Mouse (Mus musculus) liver, adult 2 months (tissue): ENCODE measurements around the gene Lin7a. TPM values are rescaled to one million over a fixed set of nuclear protein-coding genes. Genes with fewer than 3 reads are reported as not detected.

ENCODE experiments used
- DNase-seq: peaks from one replicate; pipeline ENCODE4 v3.0.0-alpha.2; 2011; ENCODE audit warnings: low read depth, low spot score; ENCODE audit errors: extremely low read depth
- H3K27ac ChIP-seq: fragments of 200-500 bp; replicated peaks from 2 replicates; pipeline ENCODE4 v1.5.1; 2012; ENCODE audit warnings: low read depth, mild to moderate bottlenecking, control low read depth, inconsistent platforms, low read length; ENCODE audit not compliant: insufficient read depth
- H3K27me3 ChIP-seq: fragments of 200-500 bp; 2 replicates; pipeline ENCODE4 v1.6.1; 2012; ENCODE audit warnings: mild to moderate bottlenecking, moderate library complexity, low read length, inconsistent platforms; ENCODE audit not compliant: control insufficient read depth, insufficient read depth
- H3K36me3 ChIP-seq: fragments of 200-500 bp; 2 replicates; pipeline ENCODE4 v1.6.1; 2012; ENCODE audit warnings: low read length, inconsistent platforms; ENCODE audit not compliant: control insufficient read depth, insufficient read depth
- H3K4me1 ChIP-seq: fragments of 200-500 bp; 2 replicates; pipeline ENCODE4 v1.6.1; 2011; ENCODE audit warnings: low read length; ENCODE audit not compliant: control insufficient read depth, insufficient read depth
- H3K4me3 ChIP-seq: fragments of 200-500 bp; 2 replicates; pipeline ENCODE4 v1.5.1; 2011; ENCODE audit warnings: low read depth, mild to moderate bottlenecking, control low read depth, low read length, moderate library complexity; ENCODE audit not compliant: insufficient read depth
- H3K79me2 ChIP-seq: fragments of 200-500 bp; 2 replicates; pipeline ENCODE4 v1.6.1; 2012; ENCODE audit warnings: inconsistent platforms, mild to moderate bottlenecking, low read length, moderate library complexity; ENCODE audit not compliant: control insufficient read depth, insufficient read depth
- H3K9ac ChIP-seq: fragments of 200-500 bp; 2 replicates; pipeline ENCODE4 v1.6.1; 2012; ENCODE audit warnings: low read depth, mild to moderate bottlenecking, control low read depth, inconsistent platforms, low read length
- CTCF ChIP-seq: fragments of 200-500 bp; IDR thresholded peaks from 2 replicates; pipeline ENCODE4 v1.5.1; 2011; ENCODE audit warnings: low read depth, low read length, control low read depth
- POLR2A ChIP-seq: fragments of 200-500 bp; IDR thresholded peaks from 2 replicates; pipeline ENCODE4 v1.6.1; 2011; ENCODE audit warnings: low read length, control low read depth; ENCODE audit not compliant: insufficient read depth; ENCODE audit errors: extremely low read depth
- WGBS: fragments of 180-500 bp; shearing (Covaris S2); methylation state at CpG from one replicate; pipeline ENCODE4 v1.1.7; 2018; 5-methylcytosine and 5-hydroxymethylcytosine counted together
- polyA plus RNA-seq: library from polyadenylated mRNA; depleted of rRNA; stranded (reverse); fragments of >200 nt; gene quantifications from 2 replicates; pipeline ENCODE4 v1.2.3, GENCODE M21; 2012
- total RNA-seq: library from RNA; depleted of rRNA; stranded (reverse); fragments of >200 nt; gene quantifications from 2 replicates; pipeline ENCODE4 v1.2.3, GENCODE M21; 2014

Gene Lin7a
- total and polyA plus RNA-seq, 2 experiments, result 3.4 to 28.2 TPM

GRCm38 (mm10) chr10:107242696-107243400 lies 28.6 kb upstream of the Lin7a start:
- TF ChIP-seq POLR2A (no peak), CTCF (no peak)
- no peak for DNase-seq
- no peaks in the 10 kb centered on the region for H3K4me1 ChIP-seq
- no peak overlapping the region for H3K4me3 ChIP-seq
- H3K9ac ChIP-seq, result no peak overlapping the region
- 65% methylated on average over 1 of the region's 1 CpGs for WGBS
- no peaks in the 10 kb centered on the region for H3K27me3 ChIP-seq
- H3K27ac ChIP-seq, result no peak overlapping the region
- H3K36me3 ChIP-seq, result no peaks in the 10 kb centered on the region
- no peaks in the 10 kb centered on the region for H3K79me2 ChIP-seq

- no peak overlapping the region for H3K27ac ChIP-seq
- no peak for DNase-seq
- WGBS, result 85% methylated on average over 2 of the region's 2 CpGs
- no peak overlapping the region for H3K4me3 ChIP-seq
- TF ChIP-seq POLR2A (no peak), CTCF (no peak)
- H3K27me3 ChIP-seq, result no peaks in the 10 kb centered on the region
- H3K36me3 ChIP-seq, result no peaks in the 10 kb centered on the region
- no peak overlapping the region for H3K9ac ChIP-seq
- no peaks in the 10 kb centered on the region for H3K79me2 ChIP-seq
- H3K4me1 ChIP-seq, result no peaks in the 10 kb centered on the region
Measured at GRCm38 (mm10) chr10:107244211-107244610, 27.3 kb upstream of the Lin7a start.

- no peak overlapping the region for H3K27ac ChIP-seq
- H3K36me3 ChIP-seq, result no peaks in the 10 kb centered on the region
- TF ChIP-seq POLR2A, result no peak
- no peak for TF ChIP-seq CTCF
- 90% methylated on average over 4 of the region's 4 CpGs for whole genome bisulfite sequencing
- no peak overlapping the region for H3K9ac ChIP-seq
- H3K4me1 ChIP-seq, result no peaks in the 10 kb centered on the region
- H3K27me3 ChIP-seq, result no peaks in the 10 kb centered on the region
- H3K4me3 ChIP-seq, result no peak overlapping the region
- H3K79me2 ChIP-seq, result no peaks in the 10 kb centered on the region
- no peak for DNase-seq
Measured at GRCm38 (mm10) chr10:107244691-107245530, 26.6 kb upstream of the Lin7a start.

DNA sequence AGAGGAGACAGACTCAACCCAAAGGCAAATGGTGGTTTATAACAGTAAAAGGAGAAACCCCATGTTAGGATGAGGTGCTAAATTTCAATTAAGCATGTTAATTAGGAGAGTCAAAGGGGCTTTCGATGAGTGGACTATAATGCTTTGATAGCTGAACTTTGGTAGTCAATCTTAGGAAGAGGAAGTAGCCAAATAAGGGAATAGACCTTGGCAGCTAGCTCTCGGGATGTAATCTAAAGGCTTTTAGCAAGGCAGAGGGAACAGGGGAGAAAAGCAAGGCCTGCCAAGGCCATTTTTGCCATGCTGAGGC lies 26.0 kb upstream of the Lin7a start:
- no peak for DNase-seq
- Histone ChIP-seq H3K4me3 (no peak overlapping the region), H3K9ac (no peak overlapping the region), H3K27ac (no peak overlapping the region), H3K4me1 (no peaks in the 10 kb centered on the region), H3K36me3 (no peaks in the 10 kb centered on the region), H3K79me2 (no peaks in the 10 kb centered on the region), H3K27me3 (no peaks in the 10 kb centered on the region)
- TF ChIP-seq CTCF (no peak), POLR2A (no peak)
- 75% methylated on average over 2 of the region's 2 CpGs for WGBS

- Histone ChIP-seq H3K79me2 (no peaks in the 10 kb centered on the region), H3K27ac (no peak overlapping the region), H3K9ac (no peak overlapping the region), H3K4me3 (no peak overlapping the region), H3K4me1 (no peaks in the 10 kb centered on the region), H3K27me3 (no peaks in the 10 kb centered on the region), H3K36me3 (no peaks in the 10 kb centered on the region)
- 91% methylated on average over 2 of the region's 2 CpGs for WGBS
- TF ChIP-seq CTCF (no peak), POLR2A (no peak)
- DNase-seq, result no peak
Measured at GRCm38 (mm10) chr10:107245961-107246460, 25.5 kb upstream of the Lin7a start.
